Mouse (Mus musculus): ENCODE data around the gene Cfap61. TPM values are rescaled to one million over a fixed set of nuclear protein-coding genes. Genes with fewer than 3 reads are reported as not detected.

The Cfap61 gene
- polyA plus RNA-seq, 1 experiment from 2014 or later: 0.08 TPM

DNA sequence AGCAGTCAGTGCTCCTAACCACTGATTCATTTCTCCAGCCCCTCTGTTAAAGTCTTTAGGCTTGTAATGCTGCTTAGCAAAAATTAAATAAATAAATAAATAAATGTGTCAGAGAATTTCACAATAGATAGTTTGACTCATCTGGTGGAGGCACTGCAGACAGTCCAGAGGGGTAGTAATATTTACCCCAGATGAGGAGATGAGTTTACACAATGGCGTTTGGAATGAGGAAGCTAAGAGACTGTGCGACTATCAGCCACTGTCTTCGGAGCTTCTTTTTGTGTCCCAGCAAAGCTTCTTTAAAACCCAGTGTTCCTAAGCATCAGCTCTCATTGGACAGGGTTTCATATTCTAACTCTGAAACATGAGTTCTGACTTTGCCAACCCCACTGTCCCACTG lies 165.3 kb downstream of the Cfap61 start:
- WGBS: 93% methylated on average over 3 of the region's 3 CpGs
- no peak for ATAC-seq (ENCODE audit: insufficient number of reproducible peaks, low FRiP score, low TSS enrichment, low read depth)

DNA sequence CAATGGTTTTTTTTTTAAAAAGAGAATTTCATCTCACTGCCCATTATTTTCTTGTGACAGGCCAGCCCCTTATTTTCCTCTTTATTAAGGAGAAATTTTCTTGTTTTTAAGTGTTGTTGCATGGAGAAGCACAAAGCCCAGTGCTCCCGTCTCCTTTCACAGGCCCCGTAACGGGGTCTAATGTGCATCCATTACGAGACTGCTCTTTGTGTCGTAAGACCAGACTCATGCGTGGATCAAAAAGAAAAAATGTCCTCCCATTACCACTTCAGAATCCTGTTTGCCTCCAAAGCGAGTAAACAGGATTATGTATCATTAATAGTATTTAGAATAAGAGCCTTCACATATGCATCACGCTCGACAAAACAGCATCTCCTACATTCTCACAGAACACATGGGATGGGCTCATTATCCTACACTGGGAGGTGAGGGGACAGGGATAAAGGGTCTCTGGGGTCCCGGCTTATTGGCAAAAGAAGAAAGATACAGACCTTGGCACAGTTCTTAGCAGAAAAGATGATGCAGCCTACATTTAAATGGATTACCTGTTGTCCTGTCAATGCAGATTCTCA lies 166.0 kb downstream of the Cfap61 start:
- ATAC-seq (ENCODE audit: insufficient number of reproducible peaks, low FRiP score, low TSS enrichment, low read depth): no peak
- no peak overlapping the region for H3K4me3 ChIP-seq (ENCODE audit: low read depth, low read length)
- H3K4me1 ChIP-seq (ENCODE audit: control insufficient read depth, insufficient read depth, low read length): no peaks in the 10 kb centered on the region
- no peak overlapping the region for H3K4me2 ChIP-seq (ENCODE audit: low read depth, severe bottlenecking)
- DNase-seq (ENCODE audit: low spot score): no peak
- H3K9ac ChIP-seq (ENCODE audit: low read length): no peak overlapping the region
- WGBS: 85% methylated on average over 10 of the region's 10 CpGs
- H3K27ac ChIP-seq (replicated peaks; ENCODE audit: low read depth, low read length): no peak overlapping the region
- no peaks in the 10 kb centered on the region for H3K9me3 ChIP-seq (ENCODE audit: control insufficient read depth, low read length)
- no peaks in the 10 kb centered on the region for H3K36me3 ChIP-seq (ENCODE audit: control insufficient read depth, insufficient read depth, low read length)
- no peaks in the 10 kb centered on the region for H3K27me3 ChIP-seq (ENCODE audit: control insufficient read depth, insufficient read depth, low read length)

More for the DNA sequence above, 165.3 kb downstream of the Cfap61 start:
- H3K9me3 ChIP-seq (ENCODE audit: control insufficient read depth, low read length): no peaks in the 10 kb centered on the region
- H3K9ac ChIP-seq (ENCODE audit: low read length): no peak overlapping the region
- H3K36me3 ChIP-seq (ENCODE audit: control insufficient read depth, insufficient read depth, low read length): no peaks in the 10 kb centered on the region
- H3K27ac ChIP-seq (replicated peaks; ENCODE audit: low read depth, low read length): no peak overlapping the region
- no peak for DNase-seq (ENCODE audit: low spot score)
- H3K4me2 ChIP-seq (ENCODE audit: low read depth, severe bottlenecking): no peak overlapping the region
- no peaks in the 10 kb centered on the region for H3K4me1 ChIP-seq (ENCODE audit: control insufficient read depth, insufficient read depth, low read length)
- H3K4me3 ChIP-seq (ENCODE audit: low read depth, low read length): no peak overlapping the region
- H3K27me3 ChIP-seq (ENCODE audit: control insufficient read depth, insufficient read depth, low read length): no peaks in the 10 kb centered on the region

DNA sequence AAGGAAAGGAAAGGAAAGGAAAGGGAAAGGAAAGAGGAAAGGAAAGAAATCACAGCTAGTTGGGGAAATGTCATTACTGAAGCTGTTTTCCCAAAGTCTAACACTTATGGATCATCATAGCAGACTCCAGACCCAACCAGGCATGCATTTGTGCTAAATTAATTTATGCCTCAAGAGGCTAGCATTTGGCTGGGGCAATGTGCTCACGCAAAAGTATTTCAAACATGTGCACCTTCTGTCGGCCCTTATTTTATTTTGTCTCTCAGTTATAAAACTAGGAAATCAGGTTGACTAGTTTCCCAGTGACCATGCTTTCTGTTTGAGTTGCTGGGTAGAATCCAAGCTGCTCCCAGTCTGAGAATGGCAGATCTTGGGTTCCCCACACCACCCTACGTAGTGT lies 168.0 kb downstream of the Cfap61 start:
- H3K9me3 ChIP-seq (ENCODE audit: control insufficient read depth, low read length): no peaks in the 10 kb centered on the region
- H3K4me2 ChIP-seq (ENCODE audit: low read depth, severe bottlenecking): no peak overlapping the region
- no peak overlapping the region for H3K27ac ChIP-seq (replicated peaks; ENCODE audit: low read depth, low read length)
- 83% methylated on average over 3 of the region's 3 CpGs for WGBS
- DNase-seq (ENCODE audit: low spot score) (no peak), ATAC-seq (ENCODE audit: insufficient number of reproducible peaks, low FRiP score, low TSS enrichment, low read depth) (no peak)
- no peaks in the 10 kb centered on the region for H3K4me1 ChIP-seq (ENCODE audit: control insufficient read depth, insufficient read depth, low read length)
- no peak overlapping the region for H3K9ac ChIP-seq (ENCODE audit: low read length)
- no peaks in the 10 kb centered on the region for H3K36me3 ChIP-seq (ENCODE audit: control insufficient read depth, insufficient read depth, low read length)
- no peaks in the 10 kb centered on the region for H3K27me3 ChIP-seq (ENCODE audit: control insufficient read depth, insufficient read depth, low read length)
- no peak overlapping the region for H3K4me3 ChIP-seq (ENCODE audit: low read depth, low read length)

DNA sequence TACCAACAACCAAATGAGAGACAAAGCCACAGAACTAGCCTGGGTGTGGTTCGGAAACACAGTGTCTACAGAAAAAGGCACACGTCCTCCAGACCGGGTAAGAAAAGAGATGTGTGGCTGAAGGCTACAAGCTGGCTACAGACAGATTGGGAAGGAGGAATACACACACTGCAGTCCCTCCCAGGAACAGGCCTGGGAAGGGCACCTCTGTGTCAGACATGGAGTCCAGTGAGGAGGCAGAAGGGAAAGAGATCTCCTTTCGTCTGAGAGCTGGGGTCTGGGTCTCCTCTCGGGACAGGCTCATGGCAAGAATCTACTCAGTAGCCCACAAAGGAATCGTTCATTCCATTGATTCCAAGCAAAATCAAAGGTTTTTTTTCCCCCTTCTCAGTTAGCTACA lies 170.8 kb downstream of the Cfap61 start:
- no peaks in the 10 kb centered on the region for H3K9me3 ChIP-seq (ENCODE audit: control insufficient read depth, low read length)
- no peaks in the 10 kb centered on the region for H3K27me3 ChIP-seq (ENCODE audit: control insufficient read depth, insufficient read depth, low read length)
- no peak for DNase-seq (ENCODE audit: low spot score)
- H3K4me2 ChIP-seq (ENCODE audit: low read depth, severe bottlenecking): no peak overlapping the region
- no peak overlapping the region for H3K4me3 ChIP-seq (ENCODE audit: low read depth, low read length)
- H3K27ac ChIP-seq (replicated peaks; ENCODE audit: low read depth, low read length): no peak overlapping the region
- no peaks in the 10 kb centered on the region for H3K4me1 ChIP-seq (ENCODE audit: control insufficient read depth, insufficient read depth, low read length)
- H3K9ac ChIP-seq (ENCODE audit: low read length): no peak overlapping the region
- no peak for ATAC-seq (ENCODE audit: insufficient number of reproducible peaks, low FRiP score, low TSS enrichment, low read depth)
- no peaks in the 10 kb centered on the region for H3K36me3 ChIP-seq (ENCODE audit: control insufficient read depth, insufficient read depth, low read length)
- 88% methylated on average over 6 of the region's 6 CpGs for WGBS

DNA sequence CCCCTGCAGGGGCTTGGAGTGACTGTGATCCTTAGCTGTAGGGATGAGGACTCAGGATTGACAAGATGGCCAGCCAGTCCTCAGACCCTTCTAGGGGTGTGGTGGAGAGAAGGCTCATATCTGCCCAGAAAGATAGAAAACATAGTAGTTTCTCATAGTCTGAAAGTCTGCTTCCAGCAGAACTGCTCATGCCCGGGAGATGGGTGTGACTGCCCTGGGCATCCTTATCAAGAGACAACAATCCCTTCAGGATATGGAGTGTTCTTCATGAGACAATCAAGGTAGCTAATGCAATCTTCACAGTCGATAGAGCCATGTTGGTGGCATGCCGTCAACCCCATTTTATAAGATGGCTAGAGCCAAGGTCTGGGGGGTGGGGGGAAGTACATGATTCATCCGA lies 173.4 kb downstream of the Cfap61 start:
- H3K4me3 ChIP-seq (ENCODE audit: low read depth, low read length): no peak overlapping the region
- no peak for ATAC-seq (ENCODE audit: insufficient number of reproducible peaks, low FRiP score, low TSS enrichment, low read depth)
- no peak overlapping the region for H3K27ac ChIP-seq (replicated peaks; ENCODE audit: low read depth, low read length)
- 91% methylated on average over 4 of the region's 4 CpGs for WGBS
- H3K4me2 ChIP-seq (ENCODE audit: low read depth, severe bottlenecking): no peak overlapping the region
- H3K9ac ChIP-seq (ENCODE audit: low read length): no peak overlapping the region
- H3K9me3 ChIP-seq (ENCODE audit: control insufficient read depth, low read length): no peaks in the 10 kb centered on the region
- no peaks in the 10 kb centered on the region for H3K27me3 ChIP-seq (ENCODE audit: control insufficient read depth, insufficient read depth, low read length)
- DNase-seq (ENCODE audit: low spot score): no peak
- no peaks in the 10 kb centered on the region for H3K36me3 ChIP-seq (ENCODE audit: control insufficient read depth, insufficient read depth, low read length)
- H3K4me1 ChIP-seq (ENCODE audit: control insufficient read depth, insufficient read depth, low read length): no peaks in the 10 kb centered on the region

DNA sequence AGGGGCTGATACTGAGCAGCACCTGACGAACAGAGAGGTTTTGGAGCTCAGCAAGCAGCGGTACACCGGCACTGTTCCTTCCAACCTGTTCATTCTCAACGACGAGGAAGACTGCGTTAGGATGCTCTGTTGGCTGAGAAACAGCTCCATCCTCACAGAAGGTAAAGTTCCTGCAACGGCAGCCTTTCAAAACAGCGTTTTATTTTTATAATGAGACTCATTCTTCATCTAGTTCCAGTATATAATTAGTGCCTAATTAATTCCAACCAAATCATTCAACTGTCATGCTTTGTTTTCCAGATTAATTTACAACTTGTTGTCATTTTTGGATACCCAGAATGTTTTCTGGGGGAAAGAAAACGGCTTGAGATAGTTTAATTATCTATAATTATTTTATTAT lies 175.3 kb downstream of the Cfap61 start:
- H3K36me3 ChIP-seq (ENCODE audit: control insufficient read depth, insufficient read depth, low read length): no peaks in the 10 kb centered on the region
- no peaks in the 10 kb centered on the region for H3K4me1 ChIP-seq (ENCODE audit: control insufficient read depth, insufficient read depth, low read length)
- H3K9ac ChIP-seq (ENCODE audit: low read length): no peak overlapping the region
- no peaks in the 10 kb centered on the region for H3K9me3 ChIP-seq (ENCODE audit: control insufficient read depth, low read length)
- no peak overlapping the region for H3K4me3 ChIP-seq (ENCODE audit: low read depth, low read length)
- H3K27ac ChIP-seq (replicated peaks; ENCODE audit: low read depth, low read length): no peak overlapping the region
- no peaks in the 10 kb centered on the region for H3K27me3 ChIP-seq (ENCODE audit: control insufficient read depth, insufficient read depth, low read length)
- DNase-seq (ENCODE audit: low spot score) (no peak), ATAC-seq (ENCODE audit: insufficient number of reproducible peaks, low FRiP score, low TSS enrichment, low read depth) (no peak)
- no peak overlapping the region for H3K4me2 ChIP-seq (ENCODE audit: low read depth, severe bottlenecking)
- WGBS: 82% methylated on average over 9 of the region's 9 CpGs

DNA sequence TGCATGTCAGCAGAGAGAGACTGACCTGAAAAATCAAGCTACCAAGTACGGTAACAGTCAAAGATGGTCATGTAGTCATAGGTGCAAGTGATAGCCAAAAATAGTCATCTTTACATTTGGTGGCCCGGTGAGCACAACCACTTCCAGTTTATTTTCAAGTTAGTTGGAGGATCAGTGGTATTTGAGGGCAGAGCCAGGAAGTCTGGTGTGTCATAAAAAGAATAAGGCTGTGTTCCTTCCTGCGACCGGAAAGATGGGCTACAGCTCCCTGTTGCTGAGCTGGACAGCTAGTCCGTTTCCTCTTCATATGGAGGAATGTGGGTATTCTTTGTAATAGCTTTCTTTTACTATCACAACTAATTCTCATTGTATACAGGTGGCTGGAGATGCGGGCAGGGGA lies 181.7 kb downstream of the Cfap61 start:
- Histone ChIP-seq H3K9ac (ENCODE audit: low read length) (no peak overlapping the region), H3K36me3 (ENCODE audit: control insufficient read depth, insufficient read depth, low read length) (no peaks in the 10 kb centered on the region), H3K4me1 (ENCODE audit: control insufficient read depth, insufficient read depth, low read length) (0 out of 2 replicates have a peak, but pooled peaks cover 3% of the 10 kb centered on the region), H3K9me3 (ENCODE audit: control insufficient read depth, low read length) (no peaks in the 10 kb centered on the region), H3K4me2 (ENCODE audit: low read depth, severe bottlenecking) (no peak overlapping the region), H3K27ac (replicated peaks; ENCODE audit: low read depth, low read length) (no peak overlapping the region), H3K4me3 (ENCODE audit: low read depth, low read length) (no peak overlapping the region), H3K27me3 (ENCODE audit: control insufficient read depth, insufficient read depth, low read length) (no peaks in the 10 kb centered on the region)
- DNase-seq (ENCODE audit: low spot score) (no peak), ATAC-seq (ENCODE audit: insufficient number of reproducible peaks, low FRiP score, low TSS enrichment, low read depth) (no peak)
- WGBS: 91% methylated on average over 6 of the region's 6 CpGs

DNA sequence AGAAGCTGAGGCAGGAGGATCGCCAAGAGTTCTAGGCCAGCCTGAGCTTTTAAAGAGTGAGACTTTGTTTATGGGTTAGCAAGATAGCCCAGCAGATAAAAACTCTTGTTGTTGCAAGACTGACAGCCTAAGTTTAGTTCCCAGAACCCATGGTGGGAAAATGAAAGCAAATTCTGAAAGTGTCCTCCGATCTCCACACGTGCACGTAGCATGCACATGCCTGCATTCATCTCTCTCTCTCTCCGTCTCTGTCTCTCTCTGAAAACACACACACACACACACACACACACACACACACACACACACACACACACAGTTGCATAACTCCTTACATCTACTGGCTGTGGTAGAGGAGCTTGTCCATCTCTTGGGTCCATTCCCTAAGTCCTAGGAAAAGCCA lies 182.1 kb downstream of the Cfap61 start:
- Histone ChIP-seq H3K4me3 (ENCODE audit: low read depth, low read length) (no peak overlapping the region), H3K9me3 (ENCODE audit: control insufficient read depth, low read length) (no peaks in the 10 kb centered on the region), H3K9ac (ENCODE audit: low read length) (no peak overlapping the region), H3K4me1 (ENCODE audit: control insufficient read depth, insufficient read depth, low read length) (0 out of 2 replicates have a peak, but pooled peaks cover 3% of the 10 kb centered on the region), H3K36me3 (ENCODE audit: control insufficient read depth, insufficient read depth, low read length) (no peaks in the 10 kb centered on the region), H3K27ac (replicated peaks; ENCODE audit: low read depth, low read length) (no peak overlapping the region), H3K4me2 (ENCODE audit: low read depth, severe bottlenecking) (no peak overlapping the region), H3K27me3 (ENCODE audit: control insufficient read depth, insufficient read depth, low read length) (no peaks in the 10 kb centered on the region)
- DNase-seq (ENCODE audit: low spot score) (no peak), ATAC-seq (ENCODE audit: insufficient number of reproducible peaks, low FRiP score, low TSS enrichment, low read depth) (no peak)
- 94% methylated on average over 5 of the region's 5 CpGs for WGBS
